Mouse (Mus musculus) right cerebral cortex, adult 2 months (tissue): ENCODE results near the gene Zfp1.

Experiments used
- DNase-seq, 2 experiments: peaks; one replicate each; pipeline ENCODE4 v3.0.0; 2021 to 2022; ENCODE audit warnings: low spot score in 2 of 2

The Zfp1 gene

GRCm38 (mm10) chr8:111713291-111713690, 70.1 kb downstream of the Zfp1 start:
- no peak for DNase-seq

- no peak for DNase-seq
Measured at GRCm38 (mm10) chr8:111713817-111714216, 70.6 kb downstream of the Zfp1 start.

- DNase-seq = no peak
Measured at GRCm38 (mm10) chr8:111714295-111714694, 71.1 kb downstream of the Zfp1 start.

- no peak for DNase-seq
Measured at GRCm38 (mm10) chr8:111715514-111715913, 72.3 kb downstream of the Zfp1 start.

- DNase-seq = peak; percentile 62 to 75
Measured at GRCm38 (mm10) chr8:111716603-111717487, 73.6 kb downstream of the Zfp1 start.

GRCm38 (mm10) chr8:111717488-111717792, 74.2 kb downstream of the Zfp1 start:
- no peak for DNase-seq

GRCm38 (mm10) chr8:111717866-111718265, 74.7 kb downstream of the Zfp1 start:
- no peak for DNase-seq

- DNase-seq = no peak
Measured at GRCm38 (mm10) chr8:111718937-111719336, 75.7 kb downstream of the Zfp1 start.

- peak in 1 of 2 experiments; percentile 21 for DNase-seq
Measured at GRCm38 (mm10) chr8:111720115-111720544, 76.9 kb downstream of the Zfp1 start.
